Mouse (Mus musculus): ENCODE measurements around the gene Klhl31. TPM values are rescaled to one million over a fixed set of nuclear protein-coding genes. Genes with fewer than 3 reads are reported as not detected.

Klhl31 gene
- total RNA-seq (2023), result not detected

DNA sequence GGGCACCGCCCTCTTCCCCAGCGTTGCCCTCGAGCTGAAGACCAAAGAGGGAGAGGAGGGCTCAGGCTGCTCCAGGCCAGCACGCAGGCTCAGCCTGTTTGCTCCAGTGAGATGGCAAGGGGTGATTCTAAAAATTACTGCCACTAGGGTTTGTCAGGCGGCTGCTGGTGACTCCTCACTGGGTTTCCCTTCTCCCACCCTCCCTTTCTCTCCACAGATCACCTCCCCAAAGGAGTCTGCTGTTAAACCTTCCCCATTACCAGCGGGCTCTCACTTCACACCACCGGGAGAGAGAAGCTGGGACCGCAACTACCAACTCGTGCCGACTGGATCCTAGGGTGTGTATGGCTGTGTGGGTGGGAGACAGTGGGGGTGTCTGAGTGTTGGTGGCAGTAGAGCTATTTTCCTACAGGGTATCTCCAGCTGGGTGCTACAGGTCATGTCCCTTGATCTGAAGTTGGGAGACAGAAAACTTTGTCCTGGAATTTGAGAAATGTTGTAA is at the start of gene Klhl31:
Gene Klhl31, plus strand, starts transcription at position 51 of the 502 bp plus-strand sequence.

Other genes starting within 250 kb of the Klhl31 start
- 29.8 TPM for gene Lrrc1, start 91.6 kb upstream of the Klhl31 start, total RNA-seq (2023)
- gene Gclc, start 118.0 kb downstream of the Klhl31 start, total RNA-seq (2023), result 39.7 TPM

Measured in CD4-positive naive resting alpha-beta T cell, adult 76 days (primary cell).